Mouse (Mus musculus) thymus, adult 2 months (tissue): ENCODE data around the gene Ropn1l.

Source experiments
- CTCF ChIP-seq: fragments of 200-500 bp; IDR thresholded peaks from 2 replicates; pipeline ENCODE4 v1.5.1; 2012; ENCODE audit warnings: mild to moderate bottlenecking, control low read depth, low read length, moderate library complexity, borderline replicate concordance; ENCODE audit not compliant: control insufficient read depth, poor library complexity, insufficient read depth; ENCODE audit errors: extremely low read depth
- POLR2A ChIP-seq: fragments of 200-500 bp; IDR thresholded peaks from 2 replicates; pipeline ENCODE4 v1.6.1; 2012; ENCODE audit warnings: mild to moderate bottlenecking, low read length, control low read depth, moderate library complexity; ENCODE audit not compliant: control insufficient read depth, poor library complexity, insufficient read depth; ENCODE audit errors: extremely low read depth

- TF ChIP-seq POLR2A: no peak
- TF ChIP-seq CTCF: no peak
Observed at GRCm38 (mm10) chr15:31456381-31456780, 2.8 kb upstream of the Ropn1l start.
